Mouse (Mus musculus): ENCODE measurements at regions not wholly inside any gene's neighbourhood (a gene's known extent, or its start where the extent isn't known, plus 50 kb on each side); places are given as distances from the start of the nearest gene placed in this dataset.

DNA sequence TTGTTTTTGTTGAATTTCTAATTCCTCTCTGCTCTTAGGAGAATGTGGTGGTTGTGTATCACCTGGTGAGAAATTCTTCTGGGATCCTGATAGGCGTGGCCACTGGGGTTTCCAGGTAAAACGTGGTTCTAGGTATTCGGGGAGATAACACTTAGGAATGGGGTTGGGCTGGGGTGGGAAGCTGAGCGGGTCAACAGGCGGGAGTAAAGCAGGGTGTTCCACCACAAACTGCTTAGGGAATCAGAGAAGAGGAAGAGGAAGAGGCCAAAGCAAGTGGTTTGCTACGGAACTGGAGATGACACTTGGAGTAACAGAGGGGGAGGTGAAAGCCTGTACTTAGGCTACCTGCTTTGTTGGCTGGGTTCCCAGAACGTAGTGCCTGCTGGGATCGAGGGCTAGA, 205.9 kb upstream of the Rgma start:
- Histone ChIP-seq H3K27me3 (ENCODE audit: insufficient read depth, poor library complexity, severe bottlenecking) (no peaks in the 10 kb centered on the region), H3K4me1 (no peaks in the 10 kb centered on the region), H3K36me3 (no peaks in the 10 kb centered on the region), H3K4me3 (no peak overlapping the region), H3K27ac (no peak overlapping the region), H3K9me3 (no peaks in the 10 kb centered on the region)
- DNase-seq (ENCODE audit: low spot score), result peak; percentile 64
- WGBS, result 77% methylated on average over 8 of the region's 8 CpGs

DNA sequence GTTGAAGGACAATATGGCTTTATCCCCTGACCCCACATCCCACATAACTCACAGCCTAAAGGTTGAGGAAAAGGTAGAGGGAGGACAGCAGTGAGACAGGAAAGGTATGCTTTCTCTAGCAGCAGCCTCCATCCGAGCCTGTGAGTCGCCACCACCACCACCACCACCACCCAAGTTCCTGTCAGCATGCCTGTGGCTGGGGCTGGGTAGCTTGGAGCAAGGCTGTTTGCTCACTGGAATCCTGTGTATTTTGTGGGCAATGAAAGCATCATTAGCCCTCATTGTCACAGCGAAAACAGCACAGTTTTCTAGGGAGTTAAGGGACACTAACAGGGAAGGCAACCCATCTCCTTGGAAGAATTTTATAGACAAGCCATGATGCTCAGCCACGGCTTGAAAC, 202.7 kb upstream of the Rgma start:
- Histone ChIP-seq H3K27ac (no peak overlapping the region), H3K36me3 (no peaks in the 10 kb centered on the region), H3K4me3 (no peak overlapping the region), H3K9me3 (no peaks in the 10 kb centered on the region), H3K27me3 (ENCODE audit: insufficient read depth, poor library complexity, severe bottlenecking) (no peaks in the 10 kb centered on the region), H3K4me1 (no peaks in the 10 kb centered on the region)
- WGBS, result 78% methylated on average over 4 of the region's 4 CpGs
- DNase-seq (ENCODE audit: low spot score), result peak; percentile 50

DNA sequence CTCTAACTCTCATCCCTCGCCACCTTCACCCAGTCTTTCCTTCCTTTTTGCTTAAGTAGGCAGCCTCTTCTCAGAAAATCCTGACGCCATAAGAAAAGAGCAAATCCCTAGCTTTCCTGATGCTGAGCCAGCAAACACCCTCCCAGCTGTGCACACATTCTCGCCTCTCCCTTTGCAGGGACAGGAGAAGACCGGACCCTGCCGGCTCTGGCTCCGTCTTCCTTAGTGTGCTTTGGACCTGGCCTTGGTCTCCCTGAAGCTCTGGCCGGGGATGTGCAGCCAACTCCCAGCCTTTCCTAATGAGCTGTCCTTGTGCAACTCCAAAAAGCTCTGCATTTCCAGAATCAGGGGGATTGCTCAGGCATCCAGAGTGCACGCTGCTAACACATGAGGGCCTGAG, 191.5 kb upstream of the Rgma start:
- 0 out of 2 replicates have a peak, but pooled peaks cover 3% of the 10 kb centered on the region for H3K27me3 ChIP-seq (ENCODE audit: insufficient read depth, poor library complexity, severe bottlenecking)
- H3K36me3 ChIP-seq, result no peaks in the 10 kb centered on the region
- no peak overlapping the region for H3K27ac ChIP-seq
- no peak overlapping the region for H3K4me3 ChIP-seq
- DNase-seq (ENCODE audit: low spot score), result no peak
- WGBS, result 88% methylated on average over 8 of the region's 8 CpGs
- H3K4me1 ChIP-seq, result no peaks in the 10 kb centered on the region
- H3K9me3 ChIP-seq, result no peaks in the 10 kb centered on the region

DNA sequence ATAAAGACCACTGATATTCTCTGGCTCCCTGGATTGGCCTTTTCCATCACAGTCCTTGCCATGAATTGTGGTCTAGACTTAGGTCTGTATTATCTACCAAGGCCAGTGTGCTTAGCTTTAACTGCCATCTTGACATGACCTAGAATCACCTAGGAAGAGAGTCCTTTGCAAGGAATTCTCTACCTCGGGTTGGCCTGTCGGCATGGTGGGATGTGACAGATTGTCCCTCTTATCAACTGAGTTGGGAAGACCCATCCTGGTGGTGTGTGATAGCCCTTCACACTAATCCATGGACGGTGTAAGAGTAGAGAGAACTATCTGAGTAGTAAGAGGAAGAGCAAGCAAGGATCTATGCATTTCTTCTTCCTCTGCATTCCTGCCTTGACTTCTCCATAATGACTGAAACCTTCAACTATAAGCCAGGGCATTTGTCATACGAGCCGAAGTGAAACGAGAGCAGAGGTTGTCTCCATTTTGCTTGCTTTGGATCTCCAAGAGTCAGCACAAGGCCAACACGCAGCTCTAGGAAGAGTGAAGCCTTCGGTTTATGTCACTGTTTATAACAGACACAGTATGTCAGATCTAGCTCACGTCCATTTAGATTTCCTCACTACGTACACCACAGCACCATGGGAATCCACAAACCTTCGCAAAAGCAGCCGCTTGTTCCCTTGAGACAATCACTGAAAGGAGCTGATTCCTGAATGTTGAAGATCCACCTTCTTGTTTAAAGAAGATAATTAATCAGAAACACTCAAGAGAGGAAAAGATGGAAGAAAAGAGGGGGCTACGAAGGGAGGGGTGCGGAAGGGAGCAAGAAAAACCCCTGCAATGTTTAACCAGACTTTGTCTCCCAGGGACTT, 190.9 kb upstream of the Rgma start:
- Histone ChIP-seq H3K4me3 (no peak overlapping the region), H3K27ac (no peak overlapping the region), H3K27me3 (ENCODE audit: insufficient read depth, poor library complexity, severe bottlenecking) (0 out of 2 replicates have a peak, but pooled peaks cover 6% of the 10 kb centered on the region), H3K4me1 (no peaks in the 10 kb centered on the region), H3K9me3 (no peaks in the 10 kb centered on the region), H3K36me3 (no peaks in the 10 kb centered on the region)
- 87% methylated on average over 14 of the region's 14 CpGs for WGBS
- DNase-seq (ENCODE audit: low spot score), result no peak

DNA sequence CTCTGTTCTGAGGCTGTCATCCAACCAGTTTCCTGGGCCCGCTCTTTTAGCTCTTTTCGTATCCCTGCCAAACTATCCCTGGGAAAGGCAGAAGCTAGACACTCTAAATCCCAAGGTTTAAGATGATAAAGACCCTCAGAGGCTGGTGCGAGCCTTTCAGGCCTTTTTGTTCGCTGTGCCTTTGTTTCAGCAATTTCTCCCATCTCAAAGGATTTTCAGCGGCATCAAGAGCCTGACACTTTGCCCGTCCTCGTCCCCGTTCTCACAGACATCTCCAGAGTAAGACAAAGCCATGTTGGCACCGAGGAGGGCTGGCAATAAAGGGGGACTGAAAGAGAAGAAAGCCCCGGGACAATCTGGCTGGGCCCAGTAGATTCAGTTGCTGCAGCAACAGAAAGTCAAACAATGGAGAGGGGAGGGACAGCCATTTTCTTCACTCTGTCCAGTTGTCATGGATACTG, 190.2 kb upstream of the Rgma start:
- no peak overlapping the region for H3K4me3 ChIP-seq
- 82% methylated on average over 10 of the region's 10 CpGs for WGBS
- peak; percentile 39 for DNase-seq (ENCODE audit: low spot score)
- H3K9me3 ChIP-seq, result no peaks in the 10 kb centered on the region
- no peaks in the 10 kb centered on the region for H3K4me1 ChIP-seq
- H3K27ac ChIP-seq, result no peak overlapping the region
- 0 out of 2 replicates have a peak, but pooled peaks cover 6% of the 10 kb centered on the region for H3K27me3 ChIP-seq (ENCODE audit: insufficient read depth, poor library complexity, severe bottlenecking)
- H3K36me3 ChIP-seq, result no peaks in the 10 kb centered on the region

DNA sequence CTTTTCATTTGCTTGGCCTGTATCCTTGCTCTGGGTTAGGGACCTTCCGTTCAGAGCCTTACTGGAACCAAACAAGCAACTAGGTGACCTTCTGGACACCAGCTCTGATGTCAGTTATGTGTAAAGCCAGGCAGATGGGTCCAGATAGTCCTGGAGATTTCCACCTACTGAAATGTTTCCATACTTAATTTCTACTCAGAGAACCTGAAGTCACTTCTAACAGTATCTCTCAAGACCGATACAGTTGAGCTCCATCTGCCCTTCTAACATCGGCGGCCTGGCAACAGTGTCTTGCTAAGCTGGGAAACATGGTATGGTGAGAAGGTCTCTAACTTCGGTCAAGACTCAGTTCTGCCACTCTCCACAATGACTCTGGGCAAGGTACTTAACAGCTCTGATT, 189.7 kb upstream of the Rgma start:
- Histone ChIP-seq H3K4me1 (no peaks in the 10 kb centered on the region), H3K9me3 (no peaks in the 10 kb centered on the region), H3K4me3 (no peak overlapping the region), H3K27me3 (ENCODE audit: insufficient read depth, poor library complexity, severe bottlenecking) (0 out of 2 replicates have a peak, but pooled peaks cover 6% of the 10 kb centered on the region), H3K36me3 (no peaks in the 10 kb centered on the region), H3K27ac (no peak overlapping the region)
- DNase-seq (ENCODE audit: low spot score), result peak; percentile 42
- WGBS, result 90% methylated on average over 5 of the region's 5 CpGs

DNA sequence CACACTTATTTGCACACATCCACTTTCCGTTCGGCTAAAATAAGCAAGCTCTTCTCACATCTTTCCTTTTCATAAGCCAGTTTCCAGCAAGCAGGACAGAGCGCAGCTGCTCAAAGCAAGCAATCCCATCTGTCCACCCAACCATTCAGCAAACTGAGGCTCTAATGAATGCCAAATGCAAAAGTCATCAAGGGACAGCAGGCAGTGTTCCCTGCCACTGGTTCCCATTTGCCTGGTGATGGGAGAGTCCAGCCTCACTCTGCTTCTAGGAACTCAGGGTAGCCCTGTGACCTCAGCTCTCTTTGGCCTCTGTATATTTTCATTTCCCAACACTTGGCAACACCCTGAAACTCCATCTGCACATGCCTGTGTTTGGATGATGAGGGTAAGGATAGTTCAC, 188.8 kb upstream of the Rgma start:
- Histone ChIP-seq H3K9me3 (no peaks in the 10 kb centered on the region), H3K4me3 (no peak overlapping the region), H3K27me3 (ENCODE audit: insufficient read depth, poor library complexity, severe bottlenecking) (0 out of 2 replicates have a peak, but pooled peaks cover 14% of the 10 kb centered on the region), H3K4me1 (no peaks in the 10 kb centered on the region), H3K36me3 (no peaks in the 10 kb centered on the region), H3K27ac (no peak overlapping the region)
- WGBS, result 92% methylated on average over 3 of the region's 3 CpGs
- DNase-seq (ENCODE audit: low spot score), result peak; percentile 58

DNA sequence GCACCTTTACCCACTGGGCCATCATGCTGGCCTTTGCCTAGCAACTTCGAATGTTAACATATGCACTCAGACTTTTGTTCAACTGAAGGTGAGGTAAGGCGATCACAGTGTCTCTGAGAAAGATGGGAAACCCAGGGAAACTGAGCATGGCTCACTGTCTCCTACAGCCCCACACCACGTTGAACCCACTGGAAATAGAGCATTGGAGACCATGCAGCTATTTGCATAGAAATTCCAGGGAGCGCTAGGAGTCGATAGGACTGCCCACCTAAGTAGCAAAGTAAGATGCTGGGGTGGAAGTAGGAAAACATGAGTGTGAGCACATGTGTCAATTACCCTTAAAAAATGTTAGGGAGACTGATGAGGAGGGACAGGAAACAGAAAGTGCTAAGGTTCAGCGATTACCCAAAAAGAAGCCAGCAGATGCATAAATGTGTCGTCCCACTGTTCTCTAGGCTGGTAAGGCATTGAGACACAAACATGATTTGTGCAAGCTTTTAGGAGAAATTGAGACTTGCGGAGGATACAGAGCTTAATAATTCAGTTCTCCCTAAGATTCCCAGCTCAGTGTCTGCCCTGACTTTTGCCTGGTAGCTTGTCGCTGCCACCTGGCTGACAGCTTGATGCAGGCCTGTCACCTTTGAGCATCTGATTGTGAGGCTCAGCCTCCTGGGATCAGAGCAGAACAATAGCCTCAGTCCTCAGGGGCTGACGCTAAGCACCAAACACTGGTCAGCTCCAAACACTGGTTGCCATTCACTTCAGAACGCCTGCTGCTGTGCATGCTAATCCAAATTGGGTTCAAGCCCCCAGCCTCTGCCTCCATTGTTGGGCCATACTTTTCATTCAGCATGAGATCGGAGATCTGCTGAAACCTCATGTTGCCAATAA, 183.7 kb upstream of the Rgma start:
- H3K27ac ChIP-seq, result no peak overlapping the region
- H3K4me1 ChIP-seq, result no peaks in the 10 kb centered on the region
- no peak overlapping the region for H3K4me3 ChIP-seq
- peaks cover 26% of the 10 kb centered on the region; the same call in 1 of the 2 replicates for H3K27me3 ChIP-seq (ENCODE audit: insufficient read depth, poor library complexity, severe bottlenecking)
- peaks cover 4% of the 10 kb centered on the region; the same call in 1 of the 2 replicates for H3K9me3 ChIP-seq
- no peaks in the 10 kb centered on the region for H3K36me3 ChIP-seq
- peak; percentile 58 for DNase-seq (ENCODE audit: low spot score)
- WGBS, result 51% methylated on average over 12 of the region's 12 CpGs

DNA sequence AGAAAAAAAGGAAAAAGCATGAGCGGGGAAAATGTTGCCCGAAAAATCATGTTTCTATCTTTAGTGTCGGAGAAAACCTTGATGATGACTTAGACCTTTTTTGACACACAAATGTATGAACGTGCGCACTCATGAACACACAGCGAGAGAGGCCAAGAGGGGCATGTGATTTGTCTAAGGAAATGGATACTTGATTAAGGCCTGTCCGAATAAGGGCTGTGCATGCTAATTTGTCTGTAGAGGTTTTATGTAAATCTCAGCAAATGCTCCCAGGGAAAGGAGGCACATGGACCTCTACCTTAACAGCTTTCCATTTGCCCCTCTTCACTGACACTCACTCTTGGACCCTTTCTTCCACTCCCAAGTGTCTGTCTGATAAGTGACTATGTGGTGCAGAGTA, 182.5 kb upstream of the Rgma start:
- H3K4me3 ChIP-seq, result no peak overlapping the region
- H3K4me1 ChIP-seq, result no peaks in the 10 kb centered on the region
- 79% methylated on average over 7 of the region's 7 CpGs for WGBS
- peaks cover 4% of the 10 kb centered on the region; the same call in 1 of the 2 replicates for H3K9me3 ChIP-seq
- H3K27ac ChIP-seq, result no peak overlapping the region
- no peaks in the 10 kb centered on the region for H3K36me3 ChIP-seq
- DNase-seq (ENCODE audit: low spot score), result peak; percentile 22
- peaks cover 38% of the 10 kb centered on the region for H3K27me3 ChIP-seq (ENCODE audit: insufficient read depth, poor library complexity, severe bottlenecking)

DNA sequence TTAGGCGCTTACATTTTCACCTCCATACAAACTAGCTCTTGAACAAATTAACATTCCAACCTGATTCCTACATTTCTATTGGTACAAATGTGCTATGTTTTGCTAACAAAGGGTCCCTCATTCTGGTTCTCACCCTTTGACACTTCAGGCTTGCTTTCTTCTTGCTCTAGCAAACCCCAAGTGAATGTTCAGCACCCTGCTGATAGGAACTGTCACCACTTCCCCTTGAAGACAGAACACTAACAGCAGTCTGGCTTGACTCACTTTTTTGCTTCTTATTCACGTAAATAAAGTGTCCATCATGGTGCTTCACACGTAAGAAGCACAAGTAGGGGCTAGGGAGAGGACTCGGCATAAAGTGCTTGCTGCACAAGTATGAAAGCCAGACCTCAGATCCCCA, 180.0 kb upstream of the Rgma start:
- H3K4me3 ChIP-seq, result no peak overlapping the region
- peak; percentile 73 for DNase-seq (ENCODE audit: low spot score)
- peaks cover 4% of the 10 kb centered on the region; the same call in 1 of the 2 replicates for H3K9me3 ChIP-seq
- peaks cover 50% of the 10 kb centered on the region for H3K27me3 ChIP-seq (ENCODE audit: insufficient read depth, poor library complexity, severe bottlenecking)
- no peaks in the 10 kb centered on the region for H3K36me3 ChIP-seq
- no peak overlapping the region for H3K27ac ChIP-seq
- 20% methylated on average over 4 of the region's 4 CpGs for WGBS
- H3K4me1 ChIP-seq, result no peaks in the 10 kb centered on the region

DNA sequence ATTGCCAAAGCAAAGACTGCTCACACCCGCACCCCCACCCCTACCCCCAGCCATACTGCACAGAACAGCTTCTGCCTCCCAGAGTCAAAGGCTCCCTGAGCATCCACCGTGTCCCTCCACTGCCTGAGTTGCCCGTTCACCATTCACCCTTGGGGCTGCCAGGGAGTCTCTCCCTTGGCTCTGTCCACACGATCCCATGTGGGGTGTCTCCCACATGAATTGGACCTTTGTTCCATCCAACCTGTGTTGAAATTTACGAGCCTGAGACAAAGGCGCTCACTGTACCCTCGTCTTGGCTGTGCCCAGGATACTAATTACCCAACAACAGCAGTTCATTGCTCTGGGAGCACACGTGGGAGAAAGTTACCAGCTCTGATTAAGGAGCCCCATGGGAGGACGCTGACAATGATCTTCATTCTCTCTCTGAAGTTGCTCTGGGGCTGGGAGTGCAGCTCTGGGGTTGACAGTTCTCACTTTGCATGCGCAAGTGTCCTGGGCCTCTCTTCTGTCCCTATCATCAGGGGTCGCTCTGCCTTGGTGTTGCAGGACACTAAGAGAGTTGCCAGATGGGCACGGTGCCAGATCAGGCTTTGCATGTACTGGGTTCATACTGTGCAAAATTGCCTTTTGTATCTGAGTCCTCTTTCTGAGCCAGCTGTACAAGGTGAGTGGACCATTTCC, 178.3 kb upstream of the Rgma start:
- DNase-seq (ENCODE audit: low spot score), result no peak
- Histone ChIP-seq H3K27ac (no peak overlapping the region), H3K4me3 (no peak overlapping the region), H3K27me3 (ENCODE audit: insufficient read depth, poor library complexity, severe bottlenecking) (peaks cover 39% of the 10 kb centered on the region), H3K4me1 (no peaks in the 10 kb centered on the region), H3K36me3 (no peaks in the 10 kb centered on the region), H3K9me3 (peaks cover 4% of the 10 kb centered on the region; the same call in 1 of the 2 replicates)
- 66% methylated on average over 12 of the region's 12 CpGs for WGBS

DNA sequence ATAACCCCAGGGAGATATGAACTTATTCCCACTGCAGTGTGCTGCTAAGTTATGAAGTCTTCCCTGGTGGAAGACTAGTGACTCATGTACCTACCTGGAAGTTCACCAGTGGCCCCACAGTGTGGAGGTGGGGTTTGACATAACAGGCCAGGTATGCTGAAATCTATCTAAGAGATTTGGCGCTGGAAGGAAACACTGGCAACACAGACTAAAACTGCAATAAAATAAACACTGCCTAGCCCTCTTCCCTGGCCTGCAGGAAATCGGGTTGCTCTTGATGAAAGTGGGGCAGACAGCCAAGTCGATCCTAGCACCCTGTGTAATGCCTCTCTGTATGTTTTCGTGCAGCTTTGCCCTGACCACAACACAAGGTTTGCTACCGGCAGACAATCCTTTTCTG, 177.2 kb upstream of the Rgma start:
- Histone ChIP-seq H3K27ac (no peak overlapping the region), H3K36me3 (no peaks in the 10 kb centered on the region), H3K27me3 (ENCODE audit: insufficient read depth, poor library complexity, severe bottlenecking) (peaks cover 30% of the 10 kb centered on the region), H3K4me3 (no peak overlapping the region), H3K9me3 (peaks cover 4% of the 10 kb centered on the region; the same call in 1 of the 2 replicates), H3K4me1 (no peaks in the 10 kb centered on the region)
- 81% methylated on average over 5 of the region's 5 CpGs for WGBS
- no peak for DNase-seq (ENCODE audit: low spot score)
